Mouse (Mus musculus) heart, postnatal 0 days (tissue): ENCODE results near the gene Zfp580. TPM values are rescaled to one million over a fixed set of nuclear protein-coding genes. Genes with fewer than 3 reads are reported as not detected.

Source experiments
- ATAC-seq: fragments of 200-750 bp; cut with Nextera tagmentation; 2 replicates; pipeline ENCODE4 v1.8.0; 2017; ENCODE audit warnings: low read depth, moderate number of reproducible peaks, moderate library complexity; ENCODE audit not compliant: insufficient read depth
- DNase-seq: peaks from one replicate; pipeline ENCODE4 v3.0.0-alpha.2; 2016; ENCODE audit warnings: low spot score
- H3K27ac ChIP-seq: fragments of 300-500 bp; sonication (generic); 2 replicates; pipeline ENCODE4 v1.5.1; 2014; ENCODE audit warnings: low read depth, mild to moderate bottlenecking
- H3K27me3 ChIP-seq: fragments of 300-500 bp; sonication (generic); 2 replicates; pipeline ENCODE4 v1.6.1; 2014; ENCODE audit warnings: low read length, mixed read lengths; ENCODE audit not compliant: control insufficient read depth, insufficient read depth
- H3K36me3 ChIP-seq: fragments of 300-500 bp; sonication (generic); replicated peaks from 2 replicates; pipeline ENCODE4 v1.6.1; 2014; ENCODE audit warnings: low read length, mixed read lengths; ENCODE audit not compliant: control insufficient read depth, insufficient read depth
- H3K4me1 ChIP-seq: fragments of 300-500 bp; sonication (generic); 2 replicates; pipeline ENCODE4 v1.6.1; 2014; ENCODE audit warnings: antibody characterized with exemption; ENCODE audit not compliant: control insufficient read depth, insufficient read depth
- H3K4me2 ChIP-seq: fragments of 300-500 bp; sonication (generic); 2 replicates; pipeline ENCODE4 v1.6.1; 2014; ENCODE audit warnings: low read depth, mild to moderate bottlenecking, low read length, moderate library complexity
- H3K4me3 ChIP-seq: fragments of 300-500 bp; sonication (generic); 2 replicates; pipeline ENCODE4 v1.5.1; 2014; ENCODE audit warnings: low read depth, low read length
- H3K9ac ChIP-seq: fragments of 300-500 bp; sonication (generic); replicated peaks from 2 replicates; pipeline ENCODE4 v1.6.1; 2014; ENCODE audit warnings: low read depth, low read length, mixed read lengths
- H3K9me3 ChIP-seq: fragments of 300-500 bp; sonication (generic); replicated peaks from 2 replicates; pipeline ENCODE4 v1.6.1; 2016; ENCODE audit warnings: low read length; ENCODE audit not compliant: control insufficient read depth
- CTCF ChIP-seq: IDR thresholded peaks from 2 replicates; pipeline ENCODE4 v1.5.1; 2016; ENCODE audit warnings: antibody characterized with exemption, control low read depth, low read depth
- EP300 ChIP-seq: IDR thresholded peaks from 2 replicates; pipeline ENCODE4 v1.6.1; 2016; ENCODE audit warnings: antibody characterized with exemption, low read depth
- WGBS: fragments of 180-500 bp; shearing (Covaris S2); extraction: QIAGEN DNeasy Blood & Tissue Kit; methylation state at CpG from one replicate; pipeline ENCODE4 v1.1.7; 2014; 5-methylcytosine and 5-hydroxymethylcytosine counted together
- polyA plus RNA-seq: library from polyadenylated mRNA; unstranded; fragments of >200 nt; fragmentation: Nextera tagmentation; extraction: Ambion mirVana; gene quantifications from 2 replicates; pipeline ENCODE4 v1.2.1, GENCODE M21; 2015
- total RNA-seq: library from RNA; depleted of rRNA; stranded (reverse); fragments of >200 nt; gene quantifications from 2 replicates; pipeline ENCODE4 v1.2.3, GENCODE M21; 2014; ENCODE audit warnings: low replicate concordance

The Zfp580 gene
- total and polyA plus RNA-seq, 2 experiments from 2014 or later = 16.6 TPM; not detected in 1

DNA sequence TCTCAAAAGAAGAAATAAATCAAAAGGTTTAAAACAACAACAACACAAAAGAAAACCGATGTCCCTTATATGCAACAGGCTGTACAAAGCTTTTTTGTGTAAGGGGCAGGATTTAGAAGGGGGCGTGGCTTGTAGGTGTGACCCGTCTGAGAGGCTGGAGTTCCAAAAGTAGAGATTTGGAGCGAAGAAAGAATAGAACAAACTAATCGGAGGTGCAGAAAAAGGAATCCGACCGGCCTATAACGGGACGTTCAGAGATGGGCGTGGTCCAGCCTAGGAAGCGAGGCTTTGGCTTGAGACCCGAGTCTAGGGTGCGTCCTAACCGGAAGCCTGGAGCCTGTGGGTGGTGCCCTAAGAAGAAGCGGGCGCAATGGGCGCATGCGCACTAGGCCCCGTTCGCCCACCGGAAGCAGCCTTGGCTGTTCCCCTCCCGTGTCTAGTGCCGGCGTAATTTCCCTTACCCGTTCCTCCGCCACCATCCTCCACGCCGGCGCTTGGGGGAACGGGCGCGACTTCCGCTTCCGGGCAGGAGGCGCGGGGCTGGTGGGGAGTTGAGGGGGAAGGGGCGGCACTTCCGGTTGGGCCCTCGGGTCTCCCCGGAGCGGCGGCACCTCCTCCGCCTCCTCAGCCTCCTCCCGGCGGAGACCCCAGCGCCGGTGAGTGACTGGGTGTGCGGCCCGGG lies 31.2 kb upstream of the Zfp580 start, which contains the start of the genes Zfp865 and Ccdc106:
Gene Zfp865, plus strand, starts transcription at position 377 of the 682 bp plus-strand sequence.
Gene Ccdc106, plus strand, starts transcription at position 554 of the 682 bp plus-strand sequence.
- peak within 1 kb of the TSS; percentile 97 for H3K27ac ChIP-seq
- no peaks in the 10 kb centered on the region for H3K9me3 ChIP-seq
- ATAC-seq (peak; percentile 90), DNase-seq (peak; percentile 98)
- under 1% methylated on average over 40 of the region's 49 CpGs for WGBS
- TF ChIP-seq CTCF = no peak
- peak; percentile 36; the same call in 1 of the 2 replicates for TF ChIP-seq EP300
- peak within 1 kb of the TSS; percentile 91 for H3K4me2 ChIP-seq
- H3K4me3 ChIP-seq = peak within 1 kb of the TSS; percentile 98
- peaks cover 29% of the 10 kb centered on the region for H3K36me3 ChIP-seq
- peaks cover 18% of the 10 kb centered on the region for H3K4me1 ChIP-seq
- peak within 1 kb of the TSS; percentile 97 for H3K9ac ChIP-seq
- no peaks in the 10 kb centered on the region for H3K27me3 ChIP-seq

DNA sequence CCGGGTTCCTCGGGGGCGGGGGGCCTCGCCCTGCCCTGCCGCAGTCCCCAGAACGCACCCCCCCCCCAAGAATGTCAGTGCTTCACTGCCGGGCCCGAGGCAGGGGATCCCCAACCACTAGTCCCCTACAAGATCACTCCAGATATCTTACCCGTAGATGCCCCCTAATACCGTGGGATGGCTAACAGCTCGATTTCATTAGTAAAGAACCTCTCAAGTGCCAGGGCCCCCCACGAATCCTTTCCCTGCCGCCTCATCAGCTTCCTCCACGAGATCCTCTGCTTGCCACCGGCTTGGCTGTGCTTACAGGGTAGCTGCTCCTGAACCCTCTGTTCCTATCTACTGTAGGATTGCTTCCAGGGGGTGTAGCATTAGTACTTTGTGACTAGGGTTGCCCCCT lies 30.7 kb upstream of the Zfp580 start:
- Histone ChIP-seq H3K9me3 (no peaks in the 10 kb centered on the region), H3K4me1 (peaks cover 18% of the 10 kb centered on the region), H3K36me3 (peaks cover 29% of the 10 kb centered on the region), H3K4me2 (peak overlapping the region; percentile 91), H3K9ac (peak overlapping the region; percentile 97), H3K27ac (peak overlapping the region; percentile 97), H3K27me3 (no peaks in the 10 kb centered on the region), H3K4me3 (peak overlapping the region; percentile 98)
- TF ChIP-seq CTCF = no peak
- TF ChIP-seq EP300 = no peak
- 0% methylated on average over 15 of the region's 15 CpGs for WGBS
- ATAC-seq = no peak
- no peak for DNase-seq

DNA sequence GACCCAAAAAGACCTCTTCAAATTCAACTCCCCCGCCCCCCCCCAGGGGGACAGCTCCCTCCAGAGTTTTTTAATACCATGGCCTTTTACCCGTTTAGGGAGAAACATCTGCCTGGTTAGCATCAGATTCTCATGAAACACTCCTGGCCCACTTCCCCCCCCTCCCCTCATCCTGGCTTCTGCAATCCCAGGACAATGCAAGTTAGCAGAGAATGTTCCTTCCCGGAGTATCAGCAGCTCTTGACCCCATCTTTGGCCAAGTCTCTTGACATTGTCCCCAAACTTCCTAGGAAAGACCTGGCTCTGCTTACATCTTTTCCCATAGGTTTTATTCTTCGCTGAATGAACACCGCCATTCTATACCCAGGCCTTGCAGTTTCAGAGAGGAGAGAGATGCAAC lies 30.1 kb upstream of the Zfp580 start:
- Histone ChIP-seq H3K36me3 (peaks cover 29% of the 10 kb centered on the region), H3K4me1 (peaks cover 14% of the 10 kb centered on the region), H3K27ac (peak overlapping the region; percentile 97), H3K4me3 (peak overlapping the region; percentile 98), H3K9ac (peak overlapping the region; percentile 97), H3K9me3 (no peaks in the 10 kb centered on the region), H3K4me2 (peak overlapping the region; percentile 91), H3K27me3 (no peaks in the 10 kb centered on the region)
- no peak for DNase-seq
- 44% methylated on average over 5 of the region's 5 CpGs for WGBS
- ATAC-seq = no peak
- TF ChIP-seq EP300 (no peak), CTCF (no peak)

GRCm38 (mm10) chr7:5029543-5029942 lies 21.8 kb upstream of the Zfp580 start:
- H3K4me1 ChIP-seq = no peaks in the 10 kb centered on the region
- no peak overlapping the region for H3K4me3 ChIP-seq
- DNase-seq = no peak
- no peaks in the 10 kb centered on the region for H3K27me3 ChIP-seq
- peaks cover 21% of the 10 kb centered on the region for H3K9me3 ChIP-seq
- TF ChIP-seq CTCF (no peak), EP300 (no peak)
- no peak overlapping the region for H3K27ac ChIP-seq
- no peak for ATAC-seq
- peaks cover 75% of the 10 kb centered on the region for H3K36me3 ChIP-seq
- no peak overlapping the region for H3K4me2 ChIP-seq
- H3K9ac ChIP-seq = no peak overlapping the region
- WGBS = 93% methylated on average over 22 of the region's 22 CpGs

- Histone ChIP-seq H3K27ac (no peak overlapping the region), H3K4me2 (no peak overlapping the region), H3K4me3 (no peak overlapping the region), H3K4me1 (no peaks in the 10 kb centered on the region), H3K9me3 (peaks cover 21% of the 10 kb centered on the region), H3K27me3 (no peaks in the 10 kb centered on the region), H3K36me3 (peaks cover 73% of the 10 kb centered on the region), H3K9ac (no peak overlapping the region)
- ATAC-seq (no peak), DNase-seq (no peak)
- TF ChIP-seq EP300 = no peak
- TF ChIP-seq CTCF = no peak
- WGBS = 89% methylated on average over 21 of the region's 21 CpGs
Measured at GRCm38 (mm10) chr7:5029946-5030345, 21.4 kb upstream of the Zfp580 start.
